In the genomic region with DNA sequence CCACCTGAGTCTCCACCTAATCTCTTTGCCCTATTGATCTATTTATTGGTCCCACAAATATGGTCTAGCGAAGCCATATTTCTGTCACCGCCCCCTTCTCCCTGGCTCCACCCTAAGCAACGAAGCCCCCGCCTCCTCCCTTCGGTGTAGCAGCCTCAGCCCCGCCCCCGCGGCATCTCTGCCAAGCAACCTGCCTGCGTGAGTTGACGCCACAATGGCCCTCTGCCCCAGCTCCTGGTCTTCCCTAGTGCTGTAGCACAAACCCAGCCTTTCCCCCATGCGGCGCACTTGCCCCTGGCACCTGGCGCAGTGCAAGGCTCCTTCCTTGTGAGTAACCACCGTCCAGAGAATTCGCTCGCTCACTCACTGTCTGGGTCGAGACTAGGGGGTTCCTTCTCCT, we compare ENCODE assay signal across 10 mouse cellular contexts. TPM values are rescaled to one million over a fixed set of nuclear protein-coding genes. Genes with fewer than 3 reads are reported as not detected.
DNase-seq lines count a peak whose midpoint lies in the region; ATAC-seq lines count a peak whose summit lies in the region.
"Had no signal": no experiment of that assay in that cellular context is flagged by ENCODE, and none has a peak within 500 bp of the region (broad histone marks: within the 10 kb centered on the region; RNA-seq: fewer than 3 reads in every experiment).

No protein-coding gene starts in this region.

- 41% methylated on average over 17 of the region's 17 CpGs for WGBS in midbrain, embryonic 10.5 days
- WGBS in midbrain, embryonic 16.5 days = 41% methylated on average over 17 of the region's 17 CpGs

- H3K9me3 ChIP-seq in midbrain, embryonic 10.5 days (replicated peaks) = peaks cover 9% of the 10 kb centered on the region
- H3K9me3 ChIP-seq in midbrain, embryonic 16.5 days (replicated peaks; ENCODE audit: control insufficient read depth, low read length, poor library complexity, severe bottlenecking) = no peaks in the 10 kb centered on the region
- H3K9me3 ChIP-seq: liver, embryonic 15.5 days had no signal

- no peak overlapping the region for H3K4me2 ChIP-seq in midbrain, embryonic 16.5 days (ENCODE audit: low read length)
- H3K4me2 ChIP-seq: hindbrain, embryonic 14.5 days; liver, embryonic 15.5 days had no signal

- peaks cover 38% of the 10 kb centered on the region for H3K27me3 ChIP-seq in midbrain, embryonic 10.5 days (ENCODE audit: low read depth, poor library complexity, severe bottlenecking)
- H3K27me3 ChIP-seq in midbrain, embryonic 16.5 days (ENCODE audit: control insufficient read depth, insufficient read depth, low read depth, low read length) = no peaks in the 10 kb centered on the region

- peak; percentile 48 for DNase-seq in adrenal gland, adult 2 months
- no peak for DNase-seq in adrenal gland, adult 8-10 months
- no peak for DNase-seq in midbrain, embryonic 10.5 days (ENCODE audit: low spot score)
- peak; percentile 56 to 67 for DNase-seq in kidney, adult 8-10 months
- DNase-seq in retina, embryonic 14.5 days (ENCODE audit: low spot score) = peak; percentile 37
- no peak for DNase-seq in embryo, embryonic 9.5 days (ENCODE audit: extremely low spot score)
- DNase-seq in right cerebral cortex, postnatal 10 days (ENCODE audit: low spot score in 2 of 2) = no peak

- 0 out of 2 replicates have a peak overlapping the region, but pooled peaks have one; percentile 16 for H3K4me3 ChIP-seq in midbrain, embryonic 10.5 days
- H3K4me3 ChIP-seq in midbrain, embryonic 16.5 days (ENCODE audit: low read depth, low read length) = no peak overlapping the region
- H3K4me3 ChIP-seq: liver, embryonic 15.5 days had no signal

- H3K36me3 ChIP-seq in midbrain, embryonic 10.5 days = peaks cover 10% of the 10 kb centered on the region
- H3K36me3 ChIP-seq in midbrain, embryonic 16.5 days (ENCODE audit: control insufficient read depth, insufficient read depth, low read length) = no peaks in the 10 kb centered on the region

- ATAC-seq in midbrain, embryonic 16.5 days = no peak

- H3K4me1 ChIP-seq in midbrain, embryonic 10.5 days = peaks cover 36% of the 10 kb centered on the region
- H3K4me1 ChIP-seq in midbrain, embryonic 16.5 days (ENCODE audit: control insufficient read depth, insufficient read depth, low read length) = peaks cover 7% of the 10 kb centered on the region

- H3K9ac ChIP-seq in midbrain, embryonic 16.5 days (ENCODE audit: low read depth, low read length) = no peak overlapping the region
- H3K9ac ChIP-seq: hindbrain, embryonic 14.5 days; liver, embryonic 15.5 days had no signal

- no peak overlapping the region for H3K27ac ChIP-seq in midbrain, embryonic 10.5 days (replicated peaks)
- no peak overlapping the region for H3K27ac ChIP-seq in midbrain, embryonic 16.5 days (ENCODE audit: low read length)
- H3K27ac ChIP-seq: hindbrain, embryonic 14.5 days; liver, embryonic 15.5 days had no signal

RNA-seq across cellular contexts. Expression of gene Hist3h2a, which starts 9.1 kb away (rescaled TPM):
- total RNA-seq in adrenal gland, adult 2 months (2021) = 10 to 100 TPM; 13.5 to 26.3 TPM
- polyA plus RNA-seq in adrenal gland, adult 2 months (2012; rRNA removed) = 15.4 and 19.1 TPM in 2 replicates
- total RNA-seq in adrenal gland, adult 8-10 months (2022) = 10 to 100 TPM; 18.8 to 28.5 (median 26.2) TPM
- polyA plus RNA-seq in midbrain, embryonic 10.5 days (2016; fragmentation: Nextera tagmentation; extraction: Ambion mirVana) = 20.4 and 31.6 TPM in 2 replicates
- 107 and 115 TPM in 2 replicates for polyA plus RNA-seq in midbrain, embryonic 16.5 days (2015; fragmentation: Nextera tagmentation; extraction: Ambion mirVana)

RNA-seq across cellular contexts. Expression of gene Trim17, which starts 9.1 kb away (rescaled TPM):
- under 1 TPM; 0.17 TPM for total RNA-seq in adrenal gland, adult 2 months (2021)
- polyA plus RNA-seq in adrenal gland, adult 2 months (2012; rRNA removed) = 0.18 and 0.36 TPM in 2 replicates
- under 1 TPM; 0.21 to 0.59 (median 0.46) TPM for total RNA-seq in adrenal gland, adult 8-10 months (2022)
- 0.25 and 0.26 TPM in 2 replicates for polyA plus RNA-seq in midbrain, embryonic 10.5 days (2016; fragmentation: Nextera tagmentation; extraction: Ambion mirVana)
- 1.3 and 2.1 TPM in 2 replicates for polyA plus RNA-seq in midbrain, embryonic 16.5 days (2015; fragmentation: Nextera tagmentation; extraction: Ambion mirVana)

RNA-seq across cellular contexts. Expression of gene Trim11, which starts 14.3 kb away (rescaled TPM):
- total RNA-seq in adrenal gland, adult 2 months (2021) = 10 to 100 TPM; 21.3 to 23.4 TPM
- 45.2 and 45.7 TPM in 2 replicates for polyA plus RNA-seq in adrenal gland, adult 2 months (2012; rRNA removed)
- total RNA-seq in adrenal gland, adult 8-10 months (2022) = 10 to 100 TPM; 23.2 to 38.7 (median 31.3) TPM
- 17.7 and 19.3 TPM in 2 replicates for polyA plus RNA-seq in midbrain, embryonic 10.5 days (2016; fragmentation: Nextera tagmentation; extraction: Ambion mirVana)
- polyA plus RNA-seq in midbrain, embryonic 16.5 days (2015; fragmentation: Nextera tagmentation; extraction: Ambion mirVana) = 19.5 and 22.3 TPM in 2 replicates

RNA-seq across cellular contexts. Expression of gene Hist3h2ba, which starts 14.8 kb away (rescaled TPM):
- 1 to 10 TPM; 2.5 to 8.2 TPM for total RNA-seq in adrenal gland, adult 2 months (2021)
- 5.1 and 9.1 TPM in 2 replicates for polyA plus RNA-seq in adrenal gland, adult 2 months (2012; rRNA removed)
- total RNA-seq in adrenal gland, adult 8-10 months (2022) = 10 to 100 TPM in 2 of 4 experiments, 1 to 10 TPM in 2; 3.3 to 12.2 (median 7.8) TPM
- polyA plus RNA-seq in midbrain, embryonic 10.5 days (2016; fragmentation: Nextera tagmentation; extraction: Ambion mirVana) = 34.1 and 69.6 TPM in 2 replicates
- 345 and 399 TPM in 2 replicates for polyA plus RNA-seq in midbrain, embryonic 16.5 days (2015; fragmentation: Nextera tagmentation; extraction: Ambion mirVana)

RNA-seq across cellular contexts. Expression of gene Rnf187, which starts 24.8 kb away (rescaled TPM):
- total RNA-seq in adrenal gland, adult 2 months (2021) = 100 to 1,000 TPM; 143 to 198 TPM
- 545 and 648 TPM in 2 replicates for polyA plus RNA-seq in adrenal gland, adult 2 months (2012; rRNA removed)
- total RNA-seq in adrenal gland, adult 8-10 months (2022) = 100 to 1,000 TPM; 179 to 200 (median 190) TPM
- 274 and 296 TPM in 2 replicates for polyA plus RNA-seq in midbrain, embryonic 10.5 days (2016; fragmentation: Nextera tagmentation; extraction: Ambion mirVana)
- polyA plus RNA-seq in midbrain, embryonic 16.5 days (2015; fragmentation: Nextera tagmentation; extraction: Ambion mirVana) = 550 and 556 TPM in 2 replicates

Comparison
In these comparisons a context has a peak if more than half of its experiments do, and no peak if none do; other contexts are left out.
1. DNase-seq: peak in adrenal gland, adult 2 months (single experiment), kidney, adult 8-10 months (2 of 2) and retina, embryonic 14.5 days (single experiment); none in adrenal gland, adult 8-10 months (single experiment), midbrain, embryonic 10.5 days (single experiment), embryo, embryonic 9.5 days (single experiment) and right cerebral cortex, postnatal 10 days (0 of 2).